Mouse (Mus musculus): ENCODE results near the gene Mdh2.

GRCm38 (mm10) chr5:135803676-135804075 is 25.4 kb downstream of the Mdh2 start:
- no peak for TF ChIP-seq CTCF (IDR thresholded peaks at IDR 0.05; ENCODE audit: low read depth, low read length)
- no peak for TF ChIP-seq TAL1 (conservative IDR thresholded peaks at IDR 0.05; ENCODE audit: low read depth, low read length)

Measured in G1E (cell line).